Mouse (Mus musculus) lung, embryonic 16.5 days (tissue): ENCODE results near the gene Kat6b. TPM values are rescaled to one million over a fixed set of nuclear protein-coding genes. Genes with fewer than 3 reads are reported as not detected.
"Not testable (repeated sequence)": the region's sequence is repeated elsewhere in the genome, so short reads cannot be mapped to it uniquely, and the experiment has no call there.

ENCODE experiments used
- ATAC-seq: fragments of 200-750 bp; cut with Nextera tagmentation; 2 replicates; pipeline ENCODE4 v1.8.0; 2017; ENCODE audit warnings: low read depth, mild to moderate bottlenecking, moderate library complexity
- H3K27ac ChIP-seq: fragments of 300-500 bp; sonication (generic); 2 replicates; pipeline ENCODE4 v1.5.1; 2014; ENCODE audit warnings: mild to moderate bottlenecking, control low read depth, low read length
- H3K27me3 ChIP-seq: fragments of 300-500 bp; sonication (generic); 2 replicates; pipeline ENCODE4 v1.6.1; 2014; ENCODE audit warnings: low read depth, low read length, mixed read lengths; ENCODE audit not compliant: control insufficient read depth, insufficient read depth
- H3K36me3 ChIP-seq: fragments of 300-500 bp; sonication (generic); 2 replicates; pipeline ENCODE4 v1.6.1; 2014; ENCODE audit warnings: low read length; ENCODE audit not compliant: control insufficient read depth, insufficient read depth
- H3K4me1 ChIP-seq: fragments of 300-500 bp; sonication (generic); replicated peaks from 2 replicates; pipeline ENCODE4 v1.6.1; 2014; ENCODE audit warnings: low read length, mixed read lengths; ENCODE audit not compliant: control insufficient read depth, insufficient read depth
- H3K4me2 ChIP-seq: fragments of 300-500 bp; sonication (generic); 2 replicates; pipeline ENCODE4 v1.6.1; 2014; ENCODE audit warnings: low read depth, low read length, control low read depth
- H3K4me3 ChIP-seq: fragments of 300-500 bp; sonication (generic); 2 replicates; pipeline ENCODE4 v1.5.1; 2014; ENCODE audit warnings: mild to moderate bottlenecking, low read length, control low read depth
- H3K9ac ChIP-seq: fragments of 300-500 bp; sonication (generic); 2 replicates; pipeline ENCODE4 v1.6.1; 2014; ENCODE audit warnings: low read length, control low read depth
- H3K9me3 ChIP-seq: fragments of 300-500 bp; sonication (generic); 2 replicates; pipeline ENCODE4 v1.6.1; 2016; ENCODE audit warnings: low read length; ENCODE audit not compliant: control insufficient read depth
- WGBS: fragments of 180-500 bp; shearing (Covaris S2); extraction: QIAGEN DNeasy Blood & Tissue Kit; methylation state at CpG from one replicate; pipeline ENCODE4 v1.1.7; 2014; 5-methylcytosine and 5-hydroxymethylcytosine counted together
- polyA plus RNA-seq: library from polyadenylated mRNA; unstranded; fragments of >200 nt; fragmentation: Nextera tagmentation; extraction: Ambion mirVana; gene quantifications from 2 replicates; pipeline ENCODE4 v1.2.1, GENCODE M21; 2015

The Kat6b gene
- polyA plus RNA-seq, 1 experiment from 2014 or later, result 10.5 TPM

DNA sequence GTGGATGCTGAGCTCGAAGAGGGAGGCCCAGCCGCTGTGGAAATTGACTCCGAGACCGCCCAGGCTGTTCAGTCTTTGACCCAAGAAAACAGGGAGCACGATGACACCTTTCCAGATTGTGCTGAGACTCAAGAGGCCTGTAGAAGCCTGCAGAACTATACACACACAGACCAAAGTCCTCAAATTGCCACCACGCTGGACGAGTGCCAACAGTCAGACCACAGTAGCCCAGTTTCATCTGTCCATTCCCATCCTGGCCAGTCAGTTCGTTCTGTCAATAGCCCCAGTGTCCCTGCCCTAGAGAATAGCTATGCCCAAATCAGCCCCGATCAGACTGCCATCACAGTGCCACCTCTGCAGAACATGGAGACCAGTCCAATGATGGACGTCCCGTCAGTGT lies 188.0 kb downstream of the Kat6b start:
- H3K9me3 ChIP-seq, result no peaks in the 10 kb centered on the region
- ATAC-seq, result peak; percentile 71
- H3K27ac ChIP-seq, result peak overlapping the region; percentile 36
- H3K9ac ChIP-seq, result no peak overlapping the region
- WGBS, result 55% methylated on average over 11 of the region's 11 CpGs
- H3K27me3 ChIP-seq, result no peaks in the 10 kb centered on the region
- peaks cover 15% of the 10 kb centered on the region; the same call in 1 of the 2 replicates for H3K4me1 ChIP-seq
- H3K4me2 ChIP-seq, result no peak overlapping the region
- peaks cover 14% of the 10 kb centered on the region for H3K36me3 ChIP-seq
- H3K4me3 ChIP-seq, result no peak overlapping the region

DNA sequence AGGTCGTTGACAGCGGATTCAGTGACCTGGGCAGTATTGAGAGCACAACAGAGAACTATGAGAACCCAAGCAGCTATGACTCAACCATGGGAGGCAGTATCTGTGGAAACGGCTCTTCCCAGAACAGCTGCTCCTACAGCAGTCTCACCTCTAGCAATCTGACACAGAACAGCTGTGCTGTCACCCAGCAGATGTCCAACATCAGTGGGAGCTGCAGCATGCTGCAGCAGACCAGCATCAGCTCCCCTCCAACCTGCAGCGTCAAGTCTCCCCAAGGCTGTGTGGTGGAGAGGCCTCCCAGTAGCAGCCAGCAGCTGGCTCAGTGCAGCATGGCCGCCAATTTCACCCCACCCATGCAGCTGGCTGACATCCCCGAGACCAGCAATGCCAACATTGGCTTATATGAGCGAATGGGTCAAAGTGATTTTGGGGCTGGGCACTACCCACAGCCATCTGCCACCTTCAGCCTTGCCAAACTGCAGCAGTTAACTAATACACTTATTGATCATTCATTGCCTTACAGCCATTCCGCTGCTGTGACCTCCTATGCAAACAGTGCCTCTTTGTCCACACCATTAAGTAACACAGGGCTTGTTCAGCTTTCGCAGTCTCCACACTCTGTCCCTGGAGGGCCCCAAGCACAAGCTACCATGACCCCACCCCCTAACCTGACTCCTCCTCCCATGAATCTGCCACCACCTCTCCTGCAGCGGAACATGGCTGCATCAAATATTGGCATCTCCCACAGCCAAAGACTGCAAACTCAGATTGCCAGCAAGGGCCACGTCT lies 188.6 kb downstream of the Kat6b start:
- no peaks in the 10 kb centered on the region for H3K9me3 ChIP-seq
- peaks cover 10% of the 10 kb centered on the region for H3K36me3 ChIP-seq
- H3K4me1 ChIP-seq, result peaks cover 17% of the 10 kb centered on the region; the same call in 1 of the 2 replicates
- WGBS, result 57% methylated on average over 11 of the region's 11 CpGs
- H3K4me2 ChIP-seq, result no peak overlapping the region
- no peak overlapping the region for H3K4me3 ChIP-seq
- H3K9ac ChIP-seq, result no peak overlapping the region
- H3K27me3 ChIP-seq, result no peaks in the 10 kb centered on the region
- peak overlapping the region; percentile 36; the same call in 1 of the 2 replicates for H3K27ac ChIP-seq
- ATAC-seq, result peak; percentile 96

DNA sequence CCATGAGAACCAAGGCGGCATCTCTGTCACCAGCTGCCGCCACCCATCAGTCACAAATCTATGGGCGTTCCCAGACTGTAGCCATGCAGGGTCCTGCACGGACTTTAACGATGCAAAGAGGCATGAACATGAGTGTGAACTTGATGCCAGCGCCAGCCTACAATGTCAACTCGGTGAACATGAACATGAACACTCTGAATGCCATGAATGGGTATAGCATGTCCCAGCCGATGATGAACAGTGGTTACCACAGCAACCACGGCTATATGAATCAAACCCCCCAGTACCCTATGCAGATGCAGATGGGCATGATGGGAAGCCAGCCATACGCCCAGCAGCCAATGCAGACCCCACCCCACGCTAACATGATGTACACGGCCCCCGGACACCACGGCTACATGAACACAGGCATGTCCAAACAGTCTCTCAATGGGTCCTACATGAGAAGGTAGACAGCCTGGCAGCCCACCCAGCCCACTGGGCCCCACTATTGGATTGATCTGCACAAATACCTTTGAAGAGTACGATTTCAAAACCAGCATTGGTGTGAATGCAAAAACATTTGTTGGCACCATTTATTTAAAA lies 189.3 kb downstream of the Kat6b start:
- not testable (repeated sequence) for H3K36me3 ChIP-seq, H3K9ac ChIP-seq, H3K27me3 ChIP-seq, H3K4me3 ChIP-seq, H3K27ac ChIP-seq, H3K9me3 ChIP-seq, ATAC-seq, H3K4me2 ChIP-seq
- WGBS, result 92% methylated on average over 15 of the region's 15 CpGs
- peaks cover 17% of the 10 kb centered on the region; the same call in 1 of the 2 replicates for H3K4me1 ChIP-seq

DNA sequence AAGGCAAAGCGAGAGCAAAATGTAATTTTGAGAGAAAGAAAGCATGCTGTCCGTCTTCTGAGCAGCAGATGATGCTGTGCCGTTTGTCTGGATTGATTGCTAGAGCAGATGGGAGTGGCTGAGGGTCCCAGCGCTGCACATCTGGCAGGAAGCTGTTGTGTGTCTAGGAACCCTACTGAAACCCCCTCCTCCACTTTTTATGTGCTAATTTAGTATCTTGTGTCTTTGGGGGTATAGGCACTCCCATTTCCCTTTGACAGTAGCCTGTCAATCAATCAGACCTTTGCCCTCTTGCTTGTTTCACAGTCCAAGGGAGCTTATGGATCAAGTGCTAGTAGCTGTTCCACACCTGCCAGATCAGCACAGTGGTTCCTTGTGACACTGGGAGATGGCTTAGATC lies 191.9 kb downstream of the Kat6b start:
- Histone ChIP-seq H3K27me3 (no peaks in the 10 kb centered on the region), H3K4me2 (no peak overlapping the region), H3K27ac (no peak overlapping the region), H3K4me1 (peaks cover 17% of the 10 kb centered on the region; the same call in 1 of the 2 replicates), H3K9ac (no peak overlapping the region), H3K36me3 (peaks cover 5% of the 10 kb centered on the region), H3K4me3 (no peak overlapping the region), H3K9me3 (no peaks in the 10 kb centered on the region)
- no peak for ATAC-seq
- WGBS, result 82% methylated on average over 4 of the region's 4 CpGs

DNA sequence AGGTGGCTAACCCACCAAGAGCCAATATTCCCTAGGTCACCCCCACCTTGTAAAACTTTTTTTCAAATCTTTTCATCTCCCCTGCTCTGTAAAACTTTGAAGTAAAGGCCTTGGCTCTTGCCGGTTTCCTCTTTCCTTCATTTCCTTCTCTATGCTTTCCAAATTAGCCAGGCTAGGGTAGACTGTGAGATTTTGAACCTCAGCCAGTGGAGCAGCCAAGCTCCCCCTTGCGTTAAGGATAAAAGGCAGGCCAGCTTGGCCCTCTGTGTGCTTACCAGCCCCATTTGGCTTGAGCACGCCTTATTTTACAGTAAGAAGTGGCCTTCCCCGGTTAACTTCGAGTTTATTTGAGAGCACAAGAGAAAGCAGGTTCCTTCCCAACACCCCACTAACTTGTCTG lies 193.2 kb downstream of the Kat6b start:
- no peak overlapping the region for H3K9ac ChIP-seq
- H3K9me3 ChIP-seq, result no peaks in the 10 kb centered on the region
- ATAC-seq, result no peak
- H3K4me2 ChIP-seq, result no peak overlapping the region
- no peak overlapping the region for H3K27ac ChIP-seq
- H3K4me3 ChIP-seq, result no peak overlapping the region
- H3K36me3 ChIP-seq, result peaks cover 5% of the 10 kb centered on the region
- no peaks in the 10 kb centered on the region for H3K27me3 ChIP-seq
- peaks cover 11% of the 10 kb centered on the region; the same call in 1 of the 2 replicates for H3K4me1 ChIP-seq
- 44% methylated on average over 5 of the region's 5 CpGs for WGBS

DNA sequence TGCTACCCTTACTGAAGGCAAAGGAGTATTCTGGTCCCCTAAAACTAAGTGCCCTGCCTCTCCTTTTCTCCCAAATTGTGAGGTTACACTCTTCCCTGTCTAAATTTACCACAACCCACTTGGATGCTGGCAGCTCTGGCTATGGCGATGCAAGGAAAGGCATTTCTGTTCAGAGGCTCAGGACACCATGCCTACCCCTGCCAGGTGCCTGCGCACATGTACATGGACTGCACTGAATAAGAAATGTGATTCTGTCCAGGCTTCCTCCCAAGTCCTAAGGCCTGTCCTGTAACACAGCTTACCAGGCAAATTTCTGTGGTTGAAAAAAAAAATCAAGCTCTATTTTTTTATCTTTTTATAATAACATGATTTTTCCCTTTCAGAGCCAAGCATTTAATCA lies 195.0 kb downstream of the Kat6b start:
- Histone ChIP-seq H3K27me3 (no peaks in the 10 kb centered on the region), H3K9ac (no peak overlapping the region), H3K4me3 (no peak overlapping the region), H3K4me2 (no peak overlapping the region), H3K27ac (no peak overlapping the region), H3K36me3 (no peaks in the 10 kb centered on the region), H3K9me3 (no peaks in the 10 kb centered on the region), H3K4me1 (peaks cover 10% of the 10 kb centered on the region; the same call in 1 of the 2 replicates)
- ATAC-seq, result no peak
- 81% methylated on average over 2 of the region's 2 CpGs for WGBS

DNA sequence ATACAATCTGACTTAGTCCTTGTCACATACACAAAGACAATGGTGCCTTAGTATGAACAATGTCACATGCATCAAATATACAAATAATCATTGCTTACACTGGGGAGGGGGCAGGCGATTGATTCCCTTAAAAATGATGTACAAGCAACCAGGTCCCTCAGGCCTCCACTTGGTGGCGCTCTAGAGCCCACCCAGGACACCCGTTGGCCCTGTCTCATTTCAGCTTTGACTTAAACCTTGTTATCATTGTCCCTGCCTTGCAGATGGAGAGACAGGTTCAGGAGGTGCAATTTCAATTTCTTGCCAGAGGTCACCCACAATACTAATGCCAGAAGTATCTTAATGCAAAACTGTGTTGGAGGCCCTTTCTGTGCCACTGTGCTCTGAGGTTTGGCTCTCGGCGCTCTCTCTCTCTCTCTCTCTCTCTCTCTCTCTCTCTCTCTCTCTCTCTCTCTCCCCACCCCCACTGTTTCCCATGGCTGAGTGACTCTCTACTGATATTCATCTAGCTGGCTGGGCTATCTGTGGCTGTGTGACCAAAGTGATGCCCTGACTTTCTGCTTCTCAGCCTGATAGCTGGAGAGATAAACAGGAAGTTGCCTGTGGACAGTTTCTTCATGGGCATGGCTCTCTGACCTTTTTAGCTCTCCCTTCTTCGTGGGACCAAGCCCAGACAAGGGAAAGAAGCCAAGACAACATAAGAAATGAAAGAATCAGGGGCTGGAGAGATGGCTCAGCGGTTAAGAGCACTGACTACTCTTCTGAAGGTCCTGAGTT lies 197.5 kb downstream of the Kat6b start:
- Histone ChIP-seq H3K9me3 (no peaks in the 10 kb centered on the region), H3K4me1 (peaks cover 15% of the 10 kb centered on the region; the same call in 1 of the 2 replicates), H3K27ac (no peak overlapping the region), H3K27me3 (no peaks in the 10 kb centered on the region), H3K9ac (no peak overlapping the region), H3K36me3 (no peaks in the 10 kb centered on the region), H3K4me3 (no peak overlapping the region), H3K4me2 (no peak overlapping the region)
- 46% methylated on average over 7 of the region's 7 CpGs for WGBS
- ATAC-seq, result no peak

DNA sequence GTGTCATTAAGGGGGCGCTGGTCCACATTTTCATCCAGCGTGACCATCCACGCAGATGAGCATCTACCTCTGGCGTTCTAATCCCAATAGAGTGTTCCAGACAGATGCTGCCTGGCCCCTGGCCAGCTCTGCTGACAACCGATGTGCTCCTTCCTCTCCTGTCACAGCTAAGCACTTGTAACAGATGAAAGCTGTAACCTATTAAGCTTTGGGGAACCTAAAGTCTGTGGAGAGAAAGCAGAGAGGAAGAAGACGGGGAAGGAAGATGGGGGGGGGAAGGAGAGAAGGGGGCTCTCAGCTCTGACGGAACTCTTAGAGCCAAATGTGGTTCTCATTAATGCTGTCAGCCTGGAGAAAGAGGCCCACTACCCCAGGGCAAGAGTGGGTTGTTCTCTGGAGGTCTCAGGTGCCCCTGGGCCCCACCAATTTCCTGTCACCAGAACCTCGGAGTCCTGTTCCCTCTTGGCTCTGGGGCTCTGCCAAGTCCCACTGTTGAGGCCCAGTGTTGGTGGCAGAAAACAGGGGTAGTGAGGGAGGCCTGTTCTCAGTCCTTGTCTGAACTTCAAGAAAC lies 198.5 kb downstream of the Kat6b start:
- 31% methylated on average over 8 of the region's 8 CpGs for WGBS
- no peak overlapping the region for H3K4me3 ChIP-seq
- no peak for ATAC-seq
- H3K9ac ChIP-seq, result no peak overlapping the region
- no peak overlapping the region for H3K4me2 ChIP-seq
- no peak overlapping the region for H3K27ac ChIP-seq
- H3K4me1 ChIP-seq, result peaks cover 12% of the 10 kb centered on the region; the same call in 1 of the 2 replicates
- H3K27me3 ChIP-seq, result no peaks in the 10 kb centered on the region
- no peaks in the 10 kb centered on the region for H3K36me3 ChIP-seq
- H3K9me3 ChIP-seq, result no peaks in the 10 kb centered on the region
